Mouse (Mus musculus) adrenal gland, postnatal 0 days (tissue): ENCODE results near the gene Gm2056. TPM values are rescaled to one million over a fixed set of nuclear protein-coding genes. Genes with fewer than 3 reads are reported as not detected.

Experiments
- polyA plus RNA-seq: library from polyadenylated mRNA; unstranded; fragments of >200 nt; fragmentation: Nextera tagmentation; extraction: Ambion mirVana; gene quantifications from 2 replicates; pipeline ENCODE4 v1.2.1, GENCODE M21; 2015

Gene Gm2056
- polyA plus RNA-seq = not detected in 2 replicates

GRCm38 (mm10) chr12:88026704-88027103 is at the start of gene Gm2056:
TSS of gene Gm2056 (plus strand) at chr12:88027004.

DNA sequence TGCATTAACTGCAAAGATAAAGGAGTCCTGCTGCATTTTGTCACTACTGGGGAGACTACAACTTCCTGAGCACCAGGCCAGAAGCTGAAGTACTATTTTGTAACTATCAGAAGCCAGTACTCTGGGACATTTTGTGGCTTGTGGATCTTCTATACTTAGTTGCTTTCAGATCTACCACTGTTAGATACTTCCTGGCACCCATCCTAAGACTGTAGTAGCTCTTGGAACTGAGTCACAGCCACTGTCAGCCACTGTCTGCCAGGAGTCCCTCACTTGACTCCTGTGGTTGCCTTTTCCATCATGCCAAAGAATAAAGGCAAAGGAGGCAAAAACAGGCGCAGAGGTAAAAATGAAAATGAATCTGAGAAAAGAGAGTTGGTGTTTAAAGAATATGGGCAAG is 15.3 kb upstream of the Gm2056 start, which contains the start of gene Gm2075:
Gm2075 (plus strand) TSS at position 301 of the 400 bp plus-strand sequence.

DNA sequence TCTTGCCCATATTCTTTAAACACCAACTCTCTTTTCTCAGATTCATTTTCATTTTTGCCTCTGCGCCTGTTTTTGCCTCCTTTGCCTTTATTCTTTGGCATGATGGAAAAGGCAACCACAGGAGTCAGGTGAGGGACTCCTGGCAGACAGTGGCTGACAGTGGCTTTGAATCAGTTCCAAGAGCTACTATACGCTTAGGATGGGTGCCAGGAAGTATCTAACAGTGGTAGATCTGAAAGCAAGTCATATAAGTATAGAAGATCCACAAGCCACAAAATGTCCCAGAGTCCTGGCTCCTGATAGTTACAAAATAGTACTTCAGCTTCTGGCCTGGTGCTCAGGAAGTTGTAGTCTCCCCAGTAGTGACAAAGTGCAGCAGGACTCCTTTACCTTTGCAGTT is 8.1 kb upstream of the Gm2056 start, which contains the start of gene Gm6803:
Gm6803 (minus strand) TSS at position 101 of the 400 bp plus-strand sequence.

Other genes starting within 250 kb of the Gm2056 start
- not detected in 2 replicates for gene Gm21936, start 231.5 kb upstream of the Gm2056 start, polyA plus RNA-seq
- not detected in 2 replicates for gene BB287469, start 210.4 kb upstream of the Gm2056 start, polyA plus RNA-seq
- not detected in 2 replicates for gene Gm2001, start 184.7 kb upstream of the Gm2056 start, polyA plus RNA-seq
- gene Gm2016, start 152.9 kb upstream of the Gm2056 start, polyA plus RNA-seq = not detected in 2 replicates
- not detected in 2 replicates for gene Gm2022, start 131.6 kb upstream of the Gm2056 start, polyA plus RNA-seq
- not detected in 2 replicates for gene Gm2035, start 107.1 kb upstream of the Gm2056 start, polyA plus RNA-seq
- gene Gm2042, start 72.9 kb upstream of the Gm2056 start, polyA plus RNA-seq = not detected in 2 replicates
- not detected in 2 replicates for gene Gm2075, start 15.2 kb upstream of the Gm2056 start, polyA plus RNA-seq
- not detected in 2 replicates for gene Gm6803, start 8.2 kb upstream of the Gm2056 start, polyA plus RNA-seq
- gene Gm16368, start 56.7 kb downstream of the Gm2056 start, polyA plus RNA-seq = not detected in 2 replicates
- gene Gm10436, start 155.1 kb downstream of the Gm2056 start, polyA plus RNA-seq = not detected in 2 replicates
- not detected in 2 replicates for gene Gm8332, start 223.1 kb downstream of the Gm2056 start, polyA plus RNA-seq
- not detected in 2 replicates for gene Gm5662, start 247.5 kb downstream of the Gm2056 start, polyA plus RNA-seq